Mouse (Mus musculus): ENCODE measurements around the gene Tmem59. TPM values are rescaled to one million over a fixed set of nuclear protein-coding genes. Genes with fewer than 3 reads are reported as not detected.

Tmem59 gene
- polyA plus RNA-seq, 1 experiment from 2014 or later = 391 TPM

- Histone ChIP-seq H3K9ac (no peak overlapping the region), H3K4me1 (replicated peaks; ENCODE audit: control insufficient read depth, insufficient read depth, low read length) (no peaks in the 10 kb centered on the region), H3K36me3 (replicated peaks; ENCODE audit: control insufficient read depth, insufficient read depth) (no peaks in the 10 kb centered on the region), H3K9me3 (ENCODE audit: control insufficient read depth, low read length) (no peaks in the 10 kb centered on the region), H3K4me3 (replicated peaks; ENCODE audit: low read length) (no peak overlapping the region), H3K27ac (no peak overlapping the region), H3K4me2 (replicated peaks) (no peak overlapping the region), H3K27me3 (ENCODE audit: control insufficient read depth, insufficient read depth, low read length) (no peaks in the 10 kb centered on the region)
- ATAC-seq (ENCODE audit: low FRiP score) = no peak
- DNase-seq (ENCODE audit: low spot score) = no peak
- 84% methylated on average over 9 of the region's 9 CpGs for WGBS
Observed at GRCm38 (mm10) chr4:107217574-107217973, 39.4 kb downstream of the Tmem59 start.

GRCm38 (mm10) chr4:107221524-107221923 is 43.3 kb downstream of the Tmem59 start:
- WGBS = 94% methylated on average over 5 of the region's 5 CpGs
- Histone ChIP-seq H3K9ac (no peak overlapping the region), H3K9me3 (ENCODE audit: control insufficient read depth, low read length) (no peaks in the 10 kb centered on the region), H3K4me3 (replicated peaks; ENCODE audit: low read length) (no peak overlapping the region), H3K4me1 (replicated peaks; ENCODE audit: control insufficient read depth, insufficient read depth, low read length) (no peaks in the 10 kb centered on the region), H3K4me2 (replicated peaks) (no peak overlapping the region), H3K27ac (no peak overlapping the region), H3K36me3 (replicated peaks; ENCODE audit: control insufficient read depth, insufficient read depth) (no peaks in the 10 kb centered on the region), H3K27me3 (ENCODE audit: control insufficient read depth, insufficient read depth, low read length) (no peaks in the 10 kb centered on the region)
- ATAC-seq (ENCODE audit: low FRiP score) (no peak), DNase-seq (ENCODE audit: low spot score) (no peak)

- WGBS = 82% methylated on average over 11 of the region's 11 CpGs
- Histone ChIP-seq H3K9ac (no peak overlapping the region), H3K27me3 (ENCODE audit: control insufficient read depth, insufficient read depth, low read length) (no peaks in the 10 kb centered on the region), H3K4me2 (replicated peaks) (no peak overlapping the region), H3K36me3 (replicated peaks; ENCODE audit: control insufficient read depth, insufficient read depth) (no peaks in the 10 kb centered on the region), H3K4me3 (replicated peaks; ENCODE audit: low read length) (no peak overlapping the region), H3K4me1 (replicated peaks; ENCODE audit: control insufficient read depth, insufficient read depth, low read length) (no peaks in the 10 kb centered on the region), H3K9me3 (ENCODE audit: control insufficient read depth, low read length) (no peaks in the 10 kb centered on the region), H3K27ac (no peak overlapping the region)
- DNase-seq (ENCODE audit: low spot score) (no peak), ATAC-seq (ENCODE audit: low FRiP score) (no peak; the same call in 1 of the 2 replicates)
Observed at GRCm38 (mm10) chr4:107223225-107224204, 45.3 kb downstream of the Tmem59 start.

- H3K27ac ChIP-seq = no peak overlapping the region
- DNase-seq (ENCODE audit: low spot score) (no peak), ATAC-seq (ENCODE audit: low FRiP score) (no peak)
- no peak overlapping the region for H3K4me2 ChIP-seq (replicated peaks)
- no peak overlapping the region for H3K4me3 ChIP-seq (replicated peaks; ENCODE audit: low read length)
- H3K9me3 ChIP-seq (ENCODE audit: control insufficient read depth, low read length) = no peaks in the 10 kb centered on the region
- no peaks in the 10 kb centered on the region for H3K27me3 ChIP-seq (ENCODE audit: control insufficient read depth, insufficient read depth, low read length)
- H3K4me1 ChIP-seq (replicated peaks; ENCODE audit: control insufficient read depth, insufficient read depth, low read length) = no peaks in the 10 kb centered on the region
- 94% methylated on average over 2 of the region's 2 CpGs for WGBS
- peaks cover under 1% of the 10 kb centered on the region; the same call in 1 of the 2 replicates for H3K36me3 ChIP-seq (replicated peaks; ENCODE audit: control insufficient read depth, insufficient read depth)
- no peak overlapping the region for H3K9ac ChIP-seq
Observed at GRCm38 (mm10) chr4:107226313-107226712, 48.1 kb downstream of the Tmem59 start.

- peaks cover 58% of the 10 kb centered on the region for H3K36me3 ChIP-seq (replicated peaks; ENCODE audit: control insufficient read depth, insufficient read depth)
- no peaks in the 10 kb centered on the region for H3K9me3 ChIP-seq (ENCODE audit: control insufficient read depth, low read length)
- WGBS = 71% methylated on average over 3 of the region's 3 CpGs
- H3K27ac ChIP-seq = no peak overlapping the region
- H3K9ac ChIP-seq = no peak overlapping the region
- DNase-seq (ENCODE audit: low spot score) (no peak), ATAC-seq (ENCODE audit: low FRiP score) (no peak)
- H3K27me3 ChIP-seq (ENCODE audit: control insufficient read depth, insufficient read depth, low read length) = no peaks in the 10 kb centered on the region
- H3K4me2 ChIP-seq (replicated peaks) = no peak overlapping the region
- no peak overlapping the region for H3K4me3 ChIP-seq (replicated peaks; ENCODE audit: low read length)
- no peaks in the 10 kb centered on the region for H3K4me1 ChIP-seq (replicated peaks; ENCODE audit: control insufficient read depth, insufficient read depth, low read length)
Observed at GRCm38 (mm10) chr4:107232219-107232618, 54.0 kb downstream of the Tmem59 start.

GRCm38 (mm10) chr4:107238253-107238652 is 60.1 kb downstream of the Tmem59 start:
- no peaks in the 10 kb centered on the region for H3K9me3 ChIP-seq (ENCODE audit: control insufficient read depth, low read length)
- no peak overlapping the region for H3K4me2 ChIP-seq (replicated peaks)
- no peak overlapping the region for H3K4me3 ChIP-seq (replicated peaks; ENCODE audit: low read length)
- no peak overlapping the region for H3K27ac ChIP-seq
- H3K36me3 ChIP-seq (replicated peaks; ENCODE audit: control insufficient read depth, insufficient read depth) = peaks cover 90% of the 10 kb centered on the region
- 94% methylated on average over 2 of the region's 2 CpGs for WGBS
- DNase-seq (ENCODE audit: low spot score) (no peak), ATAC-seq (ENCODE audit: low FRiP score) (no peak)
- no peaks in the 10 kb centered on the region for H3K4me1 ChIP-seq (replicated peaks; ENCODE audit: control insufficient read depth, insufficient read depth, low read length)
- no peaks in the 10 kb centered on the region for H3K27me3 ChIP-seq (ENCODE audit: control insufficient read depth, insufficient read depth, low read length)
- H3K9ac ChIP-seq = no peak overlapping the region

GRCm38 (mm10) chr4:107240196-107240595 is 62.0 kb downstream of the Tmem59 start:
- H3K9me3 ChIP-seq (ENCODE audit: control insufficient read depth, low read length) = no peaks in the 10 kb centered on the region
- ATAC-seq (ENCODE audit: low FRiP score) (no peak), DNase-seq (ENCODE audit: low spot score) (no peak)
- H3K4me3 ChIP-seq (replicated peaks; ENCODE audit: low read length) = no peak overlapping the region
- 97% methylated on average over 6 of the region's 6 CpGs for WGBS
- no peak overlapping the region for H3K27ac ChIP-seq
- H3K4me2 ChIP-seq (replicated peaks) = no peak overlapping the region
- H3K36me3 ChIP-seq (replicated peaks; ENCODE audit: control insufficient read depth, insufficient read depth) = peaks cover 80% of the 10 kb centered on the region
- H3K9ac ChIP-seq = no peak overlapping the region
- H3K27me3 ChIP-seq (ENCODE audit: control insufficient read depth, insufficient read depth, low read length) = no peaks in the 10 kb centered on the region
- H3K4me1 ChIP-seq (replicated peaks; ENCODE audit: control insufficient read depth, insufficient read depth, low read length) = no peaks in the 10 kb centered on the region

GRCm38 (mm10) chr4:107243365-107244333 is 65.5 kb downstream of the Tmem59 start:
- Histone ChIP-seq H3K36me3 (replicated peaks; ENCODE audit: control insufficient read depth, insufficient read depth) (peaks cover 64% of the 10 kb centered on the region), H3K9ac (no peak overlapping the region; the same call in 1 of the 2 replicates), H3K27ac (peak overlapping the region; percentile 61), H3K4me1 (replicated peaks; ENCODE audit: control insufficient read depth, insufficient read depth, low read length) (no peaks in the 10 kb centered on the region), H3K27me3 (ENCODE audit: control insufficient read depth, insufficient read depth, low read length) (no peaks in the 10 kb centered on the region), H3K9me3 (ENCODE audit: control insufficient read depth, low read length) (no peaks in the 10 kb centered on the region), H3K4me2 (replicated peaks) (no peak overlapping the region), H3K4me3 (replicated peaks; ENCODE audit: low read length) (no peak overlapping the region)
- no peak for ATAC-seq (ENCODE audit: low FRiP score)
- 66% methylated on average over 6 of the region's 6 CpGs for WGBS
- no peak for DNase-seq (ENCODE audit: low spot score)

- Histone ChIP-seq H3K4me2 (replicated peaks) (no peak overlapping the region), H3K4me3 (replicated peaks; ENCODE audit: low read length) (no peak overlapping the region), H3K9me3 (ENCODE audit: control insufficient read depth, low read length) (no peaks in the 10 kb centered on the region), H3K4me1 (replicated peaks; ENCODE audit: control insufficient read depth, insufficient read depth, low read length) (peaks cover 7% of the 10 kb centered on the region), H3K27me3 (ENCODE audit: control insufficient read depth, insufficient read depth, low read length) (no peaks in the 10 kb centered on the region), H3K36me3 (replicated peaks; ENCODE audit: control insufficient read depth, insufficient read depth) (peaks cover 47% of the 10 kb centered on the region), H3K27ac (no peak overlapping the region), H3K9ac (no peak overlapping the region)
- DNase-seq (ENCODE audit: low spot score) (no peak), ATAC-seq (ENCODE audit: low FRiP score) (no peak)
- 75% methylated on average over 2 of the region's 2 CpGs for WGBS
Observed at GRCm38 (mm10) chr4:107245368-107245767, 67.2 kb downstream of the Tmem59 start.
